Mouse (Mus musculus) liver, embryonic 14.5 days (tissue): ENCODE measurements around the gene Gm10037.

ENCODE experiments used
- CTCF ChIP-seq: IDR thresholded peaks from 2 replicates; pipeline ENCODE4 v1.5.1; 2016; ENCODE audit warnings: antibody characterized with exemption, low read depth, control low read depth
- EP300 ChIP-seq: IDR thresholded peaks from 2 replicates; pipeline ENCODE4 v1.6.1; 2016; ENCODE audit warnings: antibody characterized with exemption, low read depth

- TF ChIP-seq EP300 (no peak), CTCF (no peak)
These were observed 12.8 kb downstream of the Gm10037 start for GRCm38 (mm10) chr13:67843775-67844118.
